Mouse (Mus musculus) heart, embryonic 10.5 days (tissue): ENCODE results near the gene Olfr548-ps1. TPM values are rescaled to one million over a fixed set of nuclear protein-coding genes. Genes with fewer than 3 reads are reported as not detected.

ENCODE experiments used
- DNase-seq: peaks from one replicate; pipeline ENCODE4 v3.0.0-alpha.2; 2017; ENCODE audit warnings: low spot score
- H3K27ac ChIP-seq: fragments of 300-500 bp; sonication (generic); 2 replicates; pipeline ENCODE4 v1.5.1; 2016; ENCODE audit warnings: mild to moderate bottlenecking
- H3K27me3 ChIP-seq: fragments of 300-500 bp; sonication (generic); 2 replicates; pipeline ENCODE4 v1.6.1; 2016; ENCODE audit warnings: mild to moderate bottlenecking; ENCODE audit not compliant: poor library complexity, insufficient read depth, severe bottlenecking
- H3K36me3 ChIP-seq: fragments of 300-500 bp; sonication (generic); 2 replicates; pipeline ENCODE4 v1.6.1; 2016; ENCODE audit warnings: mild to moderate bottlenecking, moderate library complexity
- H3K4me1 ChIP-seq: fragments of 300-500 bp; sonication (generic); 2 replicates; pipeline ENCODE4 v1.6.1; 2016; ENCODE audit warnings: mild to moderate bottlenecking
- H3K4me3 ChIP-seq: fragments of 300-500 bp; sonication (generic); 2 replicates; pipeline ENCODE4 v1.5.1; 2016; ENCODE audit warnings: mild to moderate bottlenecking, moderate library complexity
- H3K9me3 ChIP-seq: fragments of 300-500 bp; sonication (generic); 2 replicates; pipeline ENCODE4 v1.6.1; 2016; ENCODE audit warnings: mild to moderate bottlenecking, moderate library complexity
- WGBS: fragments of 180-500 bp; shearing (Covaris S2); methylation state at CpG from one replicate; pipeline ENCODE4 v1.1.7; 2016; 5-methylcytosine and 5-hydroxymethylcytosine counted together
- polyA plus RNA-seq: library from polyadenylated mRNA; unstranded; fragments of >200 nt; fragmentation: Nextera tagmentation; extraction: Ambion mirVana; gene quantifications from 2 replicates; pipeline ENCODE4 v1.2.1, GENCODE M21; 2016

Gene Olfr548-ps1
- polyA plus RNA-seq, 1 experiment from 2014 or later = not detected

DNA sequence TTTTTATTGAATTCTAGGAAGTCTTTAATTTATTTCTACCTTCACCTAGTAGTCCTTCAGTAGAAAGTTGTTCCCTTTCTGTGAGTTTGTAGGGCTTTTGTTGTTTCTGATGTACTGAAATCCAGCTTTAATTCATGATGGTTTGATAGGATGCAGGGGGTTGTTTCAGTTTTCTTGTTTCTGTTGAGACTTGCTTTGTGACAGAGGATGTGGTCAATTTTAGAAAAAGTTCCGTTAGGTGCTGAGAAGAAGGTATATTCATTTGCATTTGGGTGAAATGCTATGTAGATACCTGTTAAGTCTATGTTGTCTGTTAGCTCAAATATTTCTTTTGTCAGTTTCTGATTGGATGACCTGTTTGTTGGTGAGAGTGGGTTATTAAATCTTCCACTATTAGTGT, 11.6 kb upstream of the Olfr548-ps1 start:
- Histone ChIP-seq H3K4me1 (no peaks in the 10 kb centered on the region), H3K9me3 (no peaks in the 10 kb centered on the region), H3K36me3 (no peaks in the 10 kb centered on the region), H3K27me3 (no peaks in the 10 kb centered on the region), H3K4me3 (no peak overlapping the region), H3K27ac (no peak overlapping the region)
- WGBS = 81% methylated on average over 1 of the region's 1 CpGs
- DNase-seq = no peak

GRCm38 (mm10) chr7:102534449-102534848, 6.2 kb upstream of the Olfr548-ps1 start, which contains the start of gene Olfr547:
TSS of gene Olfr547 (plus strand) at chr7:102534749.
- Histone ChIP-seq H3K27me3 (no peaks in the 10 kb centered on the region), H3K4me3 (no peak within 1 kb of the TSS), H3K4me1 (no peaks in the 10 kb centered on the region), H3K27ac (no peak within 1 kb of the TSS), H3K36me3 (no peaks in the 10 kb centered on the region), H3K9me3 (no peaks in the 10 kb centered on the region)
- DNase-seq = no peak
- 63% methylated on average over 1 of the region's 1 CpGs for WGBS

- Histone ChIP-seq H3K4me3 (no peak overlapping the region), H3K36me3 (no peaks in the 10 kb centered on the region), H3K4me1 (no peaks in the 10 kb centered on the region), H3K27ac (no peak overlapping the region), H3K27me3 (no peaks in the 10 kb centered on the region), H3K9me3 (no peaks in the 10 kb centered on the region)
- 49% methylated on average over 3 of the region's 3 CpGs for WGBS
- DNase-seq = no peak
These were observed 555 bp downstream of the Olfr548-ps1 start for GRCm38 (mm10) chr7:102541251-102541650.

GRCm38 (mm10) chr7:102549570-102549969, 8.9 kb downstream of the Olfr548-ps1 start, which contains the start of gene Olfr549:
TSS of gene Olfr549 (plus strand) at chr7:102549870.
- 85% methylated on average over 3 of the region's 3 CpGs for WGBS
- no peaks in the 10 kb centered on the region for H3K27me3 ChIP-seq
- H3K9me3 ChIP-seq = no peaks in the 10 kb centered on the region
- no peaks in the 10 kb centered on the region for H3K36me3 ChIP-seq
- no peak within 1 kb of the TSS for H3K4me3 ChIP-seq
- no peak within 1 kb of the TSS for H3K27ac ChIP-seq
- DNase-seq = no peak
- no peaks in the 10 kb centered on the region for H3K4me1 ChIP-seq

- no peaks in the 10 kb centered on the region for H3K27me3 ChIP-seq
- 82% methylated on average over 3 of the region's 3 CpGs for WGBS
- H3K36me3 ChIP-seq = no peaks in the 10 kb centered on the region
- DNase-seq = no peak
- no peaks in the 10 kb centered on the region for H3K4me1 ChIP-seq
- no peaks in the 10 kb centered on the region for H3K9me3 ChIP-seq
- H3K4me3 ChIP-seq = no peak overlapping the region
- no peak overlapping the region for H3K27ac ChIP-seq
These were observed 12.6 kb downstream of the Olfr548-ps1 start for GRCm38 (mm10) chr7:102553279-102553678.

DNA sequence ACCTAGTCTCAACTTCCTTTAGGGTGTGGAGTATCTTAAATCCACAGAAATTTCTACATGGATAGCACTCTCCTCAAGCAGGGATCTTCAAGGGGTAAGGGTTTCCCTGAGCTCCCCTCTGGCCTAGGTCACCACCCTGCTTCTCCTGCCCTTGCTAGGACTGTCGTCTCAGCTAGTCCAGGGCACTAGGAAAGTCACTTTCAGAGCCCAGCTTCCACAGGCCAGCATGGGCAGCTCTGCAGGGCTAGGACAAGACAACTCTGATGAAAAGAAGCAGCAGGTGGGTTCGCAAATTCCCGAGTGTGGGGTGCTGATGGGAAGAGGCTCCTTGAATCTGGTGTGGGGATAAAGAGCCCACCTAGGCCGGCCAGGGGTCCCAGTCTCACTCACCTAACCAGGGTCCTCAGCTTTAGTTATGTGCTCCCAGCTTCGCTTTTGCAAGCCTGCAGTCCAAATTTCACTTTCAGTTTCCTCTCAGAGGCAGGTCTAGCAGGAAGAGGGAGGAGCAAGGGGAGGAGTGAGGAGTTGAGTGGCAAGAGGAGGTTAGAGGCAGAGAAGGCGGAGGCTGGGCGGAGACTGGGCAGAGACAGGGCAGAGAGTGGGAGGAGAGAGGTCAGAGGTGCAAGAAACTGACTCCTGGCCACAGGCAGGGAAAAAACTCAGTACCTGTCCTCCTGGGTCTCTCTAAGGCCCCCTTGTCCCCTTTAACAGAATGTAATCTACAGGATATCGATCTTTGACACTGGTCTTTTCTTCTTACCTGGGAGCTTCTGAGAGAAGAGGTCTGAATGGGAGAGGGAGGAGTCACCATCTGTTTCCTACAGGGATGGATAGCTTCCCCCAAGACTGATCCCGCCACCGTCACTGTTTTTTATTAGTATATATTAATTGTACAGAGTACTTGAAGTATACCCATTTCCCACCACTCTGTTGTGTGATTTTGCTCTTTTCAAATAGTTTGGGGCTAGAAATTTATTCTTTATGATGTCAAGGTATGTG, 24.6 kb downstream of the Olfr548-ps1 start, which contains the start of gene Trim21:
Gene Trim21 (minus strand): TSS at position 488 of the 999 bp plus-strand sequence.
- peak within 1 kb of the TSS; percentile 80 for H3K27ac ChIP-seq
- H3K27me3 ChIP-seq = no peaks in the 10 kb centered on the region
- DNase-seq = peak; percentile 93
- peak within 1 kb of the TSS; percentile 63 for H3K4me3 ChIP-seq
- H3K4me1 ChIP-seq = 0 out of 2 replicates have a peak, but pooled peaks cover 9% of the 10 kb centered on the region
- H3K9me3 ChIP-seq = no peaks in the 10 kb centered on the region
- peaks cover 2% of the 10 kb centered on the region; the same call in 1 of the 2 replicates for H3K36me3 ChIP-seq
- 19% methylated on average over 10 of the region's 10 CpGs for WGBS

GRCm38 (mm10) chr7:102566219-102566618, 25.5 kb downstream of the Olfr548-ps1 start:
- WGBS = 75% methylated on average over 4 of the region's 4 CpGs
- no peak overlapping the region for H3K4me3 ChIP-seq
- peaks cover 2% of the 10 kb centered on the region; the same call in 1 of the 2 replicates for H3K36me3 ChIP-seq
- no peaks in the 10 kb centered on the region for H3K9me3 ChIP-seq
- H3K27ac ChIP-seq = no peak overlapping the region
- H3K27me3 ChIP-seq = no peaks in the 10 kb centered on the region
- no peak for DNase-seq
- 0 out of 2 replicates have a peak, but pooled peaks cover 9% of the 10 kb centered on the region for H3K4me1 ChIP-seq

- Histone ChIP-seq H3K36me3 (no peaks in the 10 kb centered on the region), H3K27ac (no peak within 1 kb of the TSS), H3K4me1 (no peaks in the 10 kb centered on the region), H3K4me3 (no peak within 1 kb of the TSS), H3K27me3 (no peaks in the 10 kb centered on the region), H3K9me3 (no peaks in the 10 kb centered on the region)
- WGBS = 89% methylated on average over 8 of the region's 8 CpGs
- no peak for DNase-seq
These were observed 30.4 kb downstream of the Olfr548-ps1 start, which contains the start of gene Olfr550 for GRCm38 (mm10) chr7:102571142-102571541. TSS of gene Olfr550 (plus strand) at chr7:102571442.

DNA sequence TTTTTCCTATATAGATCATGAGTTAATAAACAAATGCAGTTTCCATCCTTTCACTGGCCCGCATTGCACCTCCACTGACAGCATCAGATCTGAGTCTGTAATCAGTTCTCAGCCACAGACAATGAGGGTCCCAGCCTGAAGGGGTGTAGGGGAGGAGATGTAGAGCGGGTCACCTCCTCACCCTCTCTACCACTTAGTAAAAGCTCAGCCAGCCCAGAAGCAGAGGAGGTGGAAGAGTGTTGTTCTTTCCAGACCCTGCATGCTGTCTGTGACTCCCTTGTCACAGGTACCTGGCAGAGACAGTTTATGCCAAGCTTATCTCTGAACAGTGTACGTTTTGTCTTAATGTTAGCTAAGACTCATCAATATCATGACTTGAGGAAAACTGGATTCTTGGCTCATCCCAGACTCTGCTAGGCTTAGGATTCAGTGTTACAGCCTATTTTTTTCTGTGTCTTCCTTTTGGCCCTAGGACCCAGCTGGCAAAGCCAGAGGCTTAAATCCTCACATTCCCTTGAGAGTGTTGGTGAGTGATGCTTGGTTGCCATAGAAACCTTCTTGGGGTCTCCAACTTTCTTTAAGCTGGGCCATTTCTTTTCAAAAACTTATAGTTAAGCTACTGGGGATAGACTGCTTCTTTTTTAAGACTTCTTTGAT, 32.6 kb downstream of the Olfr548-ps1 start:
- Histone ChIP-seq H3K4me3 (no peak overlapping the region), H3K27me3 (no peaks in the 10 kb centered on the region), H3K9me3 (no peaks in the 10 kb centered on the region), H3K4me1 (no peaks in the 10 kb centered on the region), H3K27ac (no peak overlapping the region), H3K36me3 (no peaks in the 10 kb centered on the region)
- WGBS = 67% methylated on average over 3 of the region's 3 CpGs
- peak; percentile 54 for DNase-seq

GRCm38 (mm10) chr7:102575998-102576397, 35.3 kb downstream of the Olfr548-ps1 start:
- DNase-seq = no peak
- H3K4me1 ChIP-seq = no peaks in the 10 kb centered on the region
- no peak overlapping the region for H3K27ac ChIP-seq
- no peak overlapping the region for H3K4me3 ChIP-seq
- 61% methylated on average over 6 of the region's 6 CpGs for WGBS
- H3K27me3 ChIP-seq = no peaks in the 10 kb centered on the region
- H3K9me3 ChIP-seq = no peaks in the 10 kb centered on the region
- H3K36me3 ChIP-seq = no peaks in the 10 kb centered on the region

- Histone ChIP-seq H3K36me3 (no peaks in the 10 kb centered on the region), H3K27ac (no peak within 1 kb of the TSS), H3K4me3 (no peak within 1 kb of the TSS), H3K9me3 (no peaks in the 10 kb centered on the region), H3K4me1 (no peaks in the 10 kb centered on the region), H3K27me3 (no peaks in the 10 kb centered on the region)
- no peak for DNase-seq
- WGBS = 84% methylated on average over 3 of the region's 3 CpGs
These were observed 51.1 kb downstream of the Olfr548-ps1 start, which contains the start of gene Olfr551 for GRCm38 (mm10) chr7:102591786-102592185. TSS of gene Olfr551 (minus strand) at chr7:102591886.
